Mouse (Mus musculus): ENCODE measurements around the gene Serpinb6a.

DNA sequence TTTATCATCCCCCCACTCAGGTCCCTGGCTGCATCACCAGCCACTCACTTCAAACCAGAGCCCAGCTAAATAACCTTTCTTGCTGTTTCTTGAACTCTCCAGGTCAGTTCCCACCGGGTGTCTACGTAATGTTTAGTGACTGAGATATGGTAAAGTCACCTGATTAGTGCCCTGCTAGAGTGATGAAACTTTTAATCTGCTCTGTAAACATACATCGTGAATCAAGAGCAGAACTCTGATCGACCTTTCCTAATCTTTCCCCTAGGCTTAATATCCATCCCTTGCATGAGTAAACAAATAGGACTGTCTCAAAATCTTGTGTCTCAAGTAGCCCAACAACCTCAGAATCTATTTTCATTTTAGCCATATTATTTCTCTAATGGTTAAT, 36.6 kb downstream of the Serpinb6a start:
- TF ChIP-seq CTCF (conservative IDR thresholded peaks at IDR 0.05; ENCODE audit: low read length): no peak
- no peak for TF ChIP-seq POU5F1 (IDR thresholded peaks at IDR 0.05; ENCODE audit: borderline replicate concordance, low read length)
- no peak for TF ChIP-seq NANOG (IDR thresholded peaks at IDR 0.05; ENCODE audit: borderline replicate concordance, low read length)
